Mouse (Mus musculus): ENCODE data around the gene Olfr739.

Gene Olfr739

GRCm38 (mm10) chr14:50418326-50418725, at the start of gene Olfr739:
TSS of gene Olfr739 (plus strand) at chr14:50418626.
- no peak for DNase-seq (ENCODE audit: low spot score)

- DNase-seq (ENCODE audit: low spot score), result no peak
Measured at GRCm38 (mm10) chr14:50380863-50381262, 37.6 kb upstream of the Olfr739 start, which contains the start of gene Olfr736. TSS of gene Olfr736 (plus strand) at chr14:50381163.

- DNase-seq (ENCODE audit: low spot score), result no peak
Measured at GRCm38 (mm10) chr14:50407268-50407667, 11.2 kb upstream of the Olfr739 start, which contains the start of gene Olfr738. TSS of gene Olfr738 (plus strand) at chr14:50407568.

- DNase-seq (ENCODE audit: low spot score), result no peak
Measured at GRCm38 (mm10) chr14:50445245-50445644, 26.8 kb downstream of the Olfr739 start, which contains the start of gene Olfr740. TSS of gene Olfr740 (plus strand) at chr14:50445545.

GRCm38 (mm10) chr14:50472438-50472837, 54.0 kb downstream of the Olfr739 start, which contains the start of gene Olfr741:
TSS of gene Olfr741 (plus strand) at chr14:50472738.
- no peak for DNase-seq (ENCODE audit: low spot score)
